Mouse (Mus musculus) MEL (cell line): ENCODE measurements around the gene Micu1. TPM values are rescaled to one million over a fixed set of nuclear protein-coding genes. Genes with fewer than 3 reads are reported as not detected.

ENCODE experiments used
- DNase-seq: peaks from one replicate; pipeline ENCODE4 v3.0.0; 2011; ENCODE audit warnings: low read depth, low spot score
- H3K27ac ChIP-seq: 2 replicates; pipeline ENCODE4 v1.5.1; 2012; ENCODE audit warnings: low read depth, mild to moderate bottlenecking, control low read depth, low read length, moderate library complexity; ENCODE audit not compliant: control insufficient read depth
- H3K27me3 ChIP-seq, 2 experiments: fragments of 150-350 bp in 1 of 2; sonication (generic) in 1 of 2; 2 replicates each; pipeline ENCODE4 v1.6.1; 2012; ENCODE audit warnings: low read length in 2 of 2, mild to moderate bottlenecking in 2 of 2, improper control_type of control experiment in 1 of 2, moderate library complexity in 1 of 2; ENCODE audit not compliant: insufficient read depth in 2 of 2, control insufficient read depth in 1 of 2
- H3K36me3 ChIP-seq, 2 experiments: 2 replicates each; pipeline ENCODE4 v1.6.1; 2012 to 2014; ENCODE audit warnings: low read length in 2 of 2, improper control_type of control experiment in 1 of 2, inconsistent platforms in 1 of 2, mild to moderate bottlenecking in 1 of 2; ENCODE audit not compliant: insufficient read depth in 2 of 2, control insufficient read depth in 1 of 2
- H3K4me1 ChIP-seq, 2 experiments: fragments of 150-350 bp in 1 of 2; sonication (generic) in 1 of 2; 2 replicates each; pipeline ENCODE4 v1.6.1; 2012; ENCODE audit warnings: low read length in 2 of 2, improper control_type of control experiment in 1 of 2, mild to moderate bottlenecking in 1 of 2; ENCODE audit not compliant: insufficient read depth in 2 of 2, control insufficient read depth in 1 of 2
- H3K4me3 ChIP-seq, 2 experiments: fragments of 150-350 bp in 1 of 2; sonication (generic) in 1 of 2; 2 replicates each; pipeline ENCODE4 v1.5.1; 2012; ENCODE audit warnings: low read depth in 2 of 2, low read length in 2 of 2, mild to moderate bottlenecking in 2 of 2, moderate library complexity in 2 of 2, control low read depth in 1 of 2, improper control_type of control experiment in 1 of 2; ENCODE audit not compliant: control insufficient read depth in 1 of 2, insufficient read depth in 1 of 2
- H3K79me2 ChIP-seq: 2 replicates; pipeline ENCODE4 v1.6.1; 2012; ENCODE audit warnings: mild to moderate bottlenecking, low read length, moderate library complexity; ENCODE audit not compliant: control insufficient read depth, poor library complexity, insufficient read depth
- H3K9ac ChIP-seq: 2 replicates; pipeline ENCODE4 v1.6.1; 2012; ENCODE audit warnings: low read depth, mild to moderate bottlenecking, control low read depth, low read length, moderate library complexity; ENCODE audit not compliant: control insufficient read depth, poor library complexity, severe bottlenecking
- H3K9me3 ChIP-seq: fragments of 150-350 bp; sonication (generic); replicated peaks from 2 replicates; pipeline ENCODE4 v1.6.1; 2012; ENCODE audit warnings: mild to moderate bottlenecking, low read length, improper control_type of control experiment, moderate library complexity; ENCODE audit not compliant: insufficient read depth
- BHLHE40 ChIP-seq: IDR thresholded peaks from 2 replicates; pipeline ENCODE4 v1.6.1; 2012; ENCODE audit warnings: low read depth, mild to moderate bottlenecking, inconsistent platforms, low read length, improper control_type of control experiment, borderline replicate concordance
- CHD1 ChIP-seq: IDR thresholded peaks from 2 replicates; pipeline ENCODE4 v1.6.1; 2012; ENCODE audit warnings: low read depth, mild to moderate bottlenecking, inconsistent platforms, low read length, improper control_type of control experiment
- CHD2 ChIP-seq: IDR thresholded peaks from 2 replicates; pipeline ENCODE4 v1.6.1; 2011; ENCODE audit warnings: low read length, improper control_type of control experiment
- CTCF ChIP-seq, 3 experiments: IDR thresholded peaks in 2 of 3; conservative IDR thresholded peaks in 1 of 3; 2 replicates each; pipeline ENCODE4 v1.5.1; 2011 to 2012; ENCODE audit warnings: low read length in 3 of 3, low read depth in 2 of 3, mild to moderate bottlenecking in 2 of 3, improper control_type of control experiment in 1 of 3, inconsistent platforms in 1 of 3, mixed read lengths in 1 of 3, moderate library complexity in 1 of 3; ENCODE audit not compliant: control insufficient read depth in 1 of 3, insufficient read depth in 1 of 3, poor library complexity in 1 of 3, severe bottlenecking in 1 of 3
- E2F4 ChIP-seq: IDR thresholded peaks from 2 replicates; pipeline ENCODE4 v1.6.1; 2011; ENCODE audit warnings: low read depth, low read length, improper control_type of control experiment, borderline replicate concordance
- KAT2A ChIP-seq: conservative IDR thresholded peaks from 2 replicates; pipeline ENCODE4 v1.6.1; 2012; ENCODE audit warnings: low read depth, low read length, improper control_type of control experiment, inconsistent platforms
- MAZ ChIP-seq: IDR thresholded peaks from 2 replicates; pipeline ENCODE4 v1.6.1; 2012; ENCODE audit warnings: low read depth, mild to moderate bottlenecking, inconsistent platforms, low read length, improper control_type of control experiment
- MYB ChIP-seq: IDR thresholded peaks from 2 replicates; pipeline ENCODE4 v1.6.1; 2011; ENCODE audit warnings: mild to moderate bottlenecking, low read depth, low read length, improper control_type of control experiment
- NELFE ChIP-seq: IDR thresholded peaks from 2 replicates; pipeline ENCODE4 v1.6.1; 2011; ENCODE audit warnings: low read depth, low read length, improper control_type of control experiment
- POLR2A ChIP-seq, 2 experiments: IDR thresholded peaks; 2 replicates each; pipeline ENCODE4 v1.6.1; 2011 to 2012; ENCODE audit warnings: low read length in 2 of 2, mild to moderate bottlenecking in 2 of 2, control low read depth in 1 of 2, improper control_type of control experiment in 1 of 2, low read depth in 1 of 2, moderate library complexity in 1 of 2; ENCODE audit not compliant: control insufficient read depth in 1 of 2, insufficient read depth in 1 of 2, poor library complexity in 1 of 2
- POLR2AphosphoS2 ChIP-seq: IDR thresholded peaks from 2 replicates; pipeline ENCODE4 v1.6.1; 2011; ENCODE audit warnings: low read length, improper control_type of control experiment
- POLR2AphosphoS5 ChIP-seq: IDR thresholded peaks from 2 replicates; pipeline ENCODE4 v1.6.1; 2012; ENCODE audit warnings: low read depth, borderline replicate concordance, mild to moderate bottlenecking, inconsistent platforms, low read length, moderate library complexity, mixed read lengths
- RCOR1 ChIP-seq: IDR thresholded peaks from 2 replicates; pipeline ENCODE4 v1.6.1; 2012; ENCODE audit warnings: low read depth, mild to moderate bottlenecking, inconsistent platforms, low read length, improper control_type of control experiment
- USF2 ChIP-seq, 2 experiments: IDR thresholded peaks; 2 replicates each; pipeline ENCODE4 v1.6.1; 2011 to 2012; ENCODE audit warnings: improper control_type of control experiment in 2 of 2, low read length in 2 of 2, borderline replicate concordance in 1 of 2, inconsistent platforms in 1 of 2, low read depth in 1 of 2, mild to moderate bottlenecking in 1 of 2; ENCODE audit not compliant: insufficient read depth in 1 of 2
- ZC3H11A ChIP-seq: IDR thresholded peaks from 2 replicates; pipeline ENCODE4 v1.6.1; 2012; ENCODE audit warnings: low read depth, mild to moderate bottlenecking, inconsistent platforms, low read length, improper control_type of control experiment
- polyA plus RNA-seq, 2 experiments: library from polyadenylated mRNA; stranded (reverse) in 1 of 2; unstranded in 1 of 2; fragments of >175 nt in 1 of 2; fragments of >200 nt in 1 of 2; gene quantifications; 2 replicates each; pipeline versions ENCODE4 v1.2.1 to v1.2.4; 2012; ENCODE audit warnings: low replicate concordance in 2 of 2, low read depth in 1 of 2; ENCODE audit not compliant: insufficient read length in 2 of 2, insufficient read depth in 1 of 2, missing spikeins in 1 of 2
- total RNA-seq: library from RNA; depleted of rRNA; stranded (reverse); fragments of 300-350 nt; gene quantifications from 2 replicates; pipeline ENCODE4 v1.2.3, GENCODE M21; 2012

Micu1 gene
- total and polyA plus RNA-seq, 3 experiments: 18.0 to 26.8 TPM; not detected in 1

- Histone ChIP-seq H3K27me3 (no peaks in the 10 kb centered on the region), H3K4me3 (no peak overlapping the region), H3K9me3 (no peaks in the 10 kb centered on the region), H3K79me2 (no peaks in the 10 kb centered on the region), H3K4me1 (no peaks in the 10 kb centered on the region), H3K27ac (no peak overlapping the region), H3K9ac (no peak overlapping the region), H3K36me3 (peaks cover 0 to 3% of the 10 kb centered on the region in 2 experiments; a peak in 1 of 4 replicates)
- DNase-seq: no peak
- TF ChIP-seq POLR2AphosphoS2 (no peak), POLR2AphosphoS5 (peak; percentile 72; the same call in 1 of the 2 replicates), KAT2A (no peak), USF2 (IDR thresholded peaks at IDR 0.05; ENCODE audit: borderline replicate concordance in 1 of 2, insufficient read depth in 1 of 2, low read depth in 1 of 2, low read length in 2 of 2) (no peak)
- TF ChIP-seq, all 39 proteins: peak for 1
Measured at GRCm38 (mm10) chr10:59895460-59896186, 193.3 kb downstream of the Micu1 start.

GRCm38 (mm10) chr10:59896211-59896610, 193.9 kb downstream of the Micu1 start:
- no peak for DNase-seq
- Histone ChIP-seq H3K4me3 (no peak overlapping the region), H3K27me3 (no peaks in the 10 kb centered on the region), H3K9me3 (no peaks in the 10 kb centered on the region), H3K36me3 (peaks cover 0 to 2% of the 10 kb centered on the region in 2 experiments; a peak in 1 of 4 replicates), H3K27ac (no peak overlapping the region), H3K4me1 (no peaks in the 10 kb centered on the region), H3K79me2 (no peaks in the 10 kb centered on the region), H3K9ac (no peak overlapping the region)
- TF ChIP-seq POLR2A (IDR thresholded peaks at IDR 0.05; ENCODE audit: control insufficient read depth in 1 of 2, insufficient read depth in 1 of 2, low read depth in 1 of 2, low read length in 2 of 2, poor library complexity in 1 of 2) (no peak), POLR2AphosphoS2 (no peak), CHD2 (no peak), CHD1 (no peak), RCOR1 (no peak), MAZ (no peak), CTCF (IDR thresholded peaks at IDR 0.05 in 2 of 3, conservative IDR thresholded peaks at IDR 0.05 in 1 of 3; ENCODE audit: control insufficient read depth in 1 of 3, insufficient read depth in 1 of 3, low read depth in 2 of 3, low read length in 3 of 3, poor library complexity in 1 of 3, severe bottlenecking in 1 of 3) (no peak), MYB (no peak), NELFE (no peak), ZC3H11A (no peak), E2F4 (no peak), BHLHE40 (no peak)
